Mouse (Mus musculus) kidney, adult 2 months (tissue): ENCODE data around the gene Pik3ca.

ENCODE experiments used
- CTCF ChIP-seq: fragments of 200-500 bp; conservative IDR thresholded peaks from 2 replicates; pipeline ENCODE4 v1.5.1; 2011; ENCODE audit warnings: low read depth, mild to moderate bottlenecking, control low read depth, low read length, moderate library complexity, mixed read lengths; ENCODE audit not compliant: insufficient read depth, insufficient read length
- POLR2A ChIP-seq: fragments of 200-500 bp; IDR thresholded peaks from one replicate; pipeline ENCODE4 v1.6.1; 2011; ENCODE audit warnings: low read depth, low read length, control low read depth

DNA sequence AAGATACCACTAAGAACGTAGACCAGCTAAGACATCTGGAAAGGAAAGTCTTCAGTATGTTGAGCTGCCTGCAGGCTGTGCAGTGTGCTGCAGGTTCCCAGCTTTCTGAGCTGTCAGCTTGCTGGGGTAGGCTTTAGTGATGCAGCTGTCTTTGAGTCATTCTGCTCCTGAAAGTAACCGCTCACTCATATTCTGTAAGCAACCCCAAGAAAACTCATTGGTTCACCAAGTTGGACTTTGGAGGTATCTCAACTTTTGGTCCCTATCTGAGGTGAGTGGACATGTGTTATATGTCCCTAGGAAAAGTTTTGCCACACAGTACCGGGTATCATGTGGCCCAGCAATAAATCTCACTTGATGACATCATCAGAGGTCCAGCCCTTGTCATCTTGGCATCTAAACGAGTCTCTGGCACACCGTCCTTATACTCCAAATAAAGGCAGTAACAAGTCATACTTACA lies 20.3 kb downstream of the Pik3ca start:
- TF ChIP-seq CTCF (no peak), POLR2A (no peak)
